Mouse (Mus musculus) forebrain, postnatal 0 days (tissue): ENCODE results near the gene Slc25a5. TPM values are rescaled to one million over a fixed set of nuclear protein-coding genes. Genes with fewer than 3 reads are reported as not detected.
A peak's percentile ranks its signal among the peaks of the same experiment; 100 is the strongest.

Experiments used
- ATAC-seq: fragments of 200-750 bp; cut with Nextera tagmentation; 2 replicates; pipeline ENCODE4 v1.8.0; 2017; ENCODE audit warnings: mild to moderate bottlenecking, moderate library complexity
- DNase-seq: peaks from one replicate; pipeline ENCODE4 v3.0.0-alpha.2; 2015
- H3K27ac ChIP-seq: fragments of 300-500 bp; sonication (generic); 2 replicates; pipeline ENCODE4 v1.5.1; 2014; ENCODE audit warnings: low read depth, mild to moderate bottlenecking, antibody characterized with exemption, low read length, moderate library complexity, mixed read lengths
- H3K27me3 ChIP-seq: fragments of 300-500 bp; sonication (generic); 2 replicates; pipeline ENCODE4 v1.6.1; 2014; ENCODE audit warnings: mild to moderate bottlenecking, low read length, mixed read lengths; ENCODE audit not compliant: insufficient read depth
- H3K36me3 ChIP-seq: fragments of 300-500 bp; sonication (generic); 2 replicates; pipeline ENCODE4 v1.6.1; 2014; ENCODE audit warnings: mild to moderate bottlenecking, moderate library complexity; ENCODE audit not compliant: insufficient read depth
- H3K4me1 ChIP-seq: fragments of 300-500 bp; sonication (generic); 2 replicates; pipeline ENCODE4 v1.6.1; 2014; ENCODE audit warnings: antibody characterized with exemption; ENCODE audit not compliant: insufficient read depth
- H3K4me2 ChIP-seq: fragments of 300-500 bp; sonication (generic); 2 replicates; pipeline ENCODE4 v1.6.1; 2014; ENCODE audit warnings: low read depth, mild to moderate bottlenecking, moderate library complexity
- H3K4me3 ChIP-seq: fragments of 300-500 bp; sonication (generic); 2 replicates; pipeline ENCODE4 v1.5.1; 2014; ENCODE audit warnings: low read depth, low read length, mixed read lengths
- H3K9ac ChIP-seq: fragments of 300-500 bp; sonication (generic); 2 replicates; pipeline ENCODE4 v1.6.1; 2014; ENCODE audit warnings: mild to moderate bottlenecking
- H3K9me3 ChIP-seq: fragments of 300-500 bp; sonication (generic); 2 replicates; pipeline ENCODE4 v1.6.1; 2016; ENCODE audit warnings: low read length
- CTCF ChIP-seq: sonication (generic); IDR thresholded peaks from 2 replicates; pipeline ENCODE4 v1.5.1; 2016; ENCODE audit warnings: antibody characterized with exemption, control low read depth, low read depth
- WGBS: fragments of 180-500 bp; shearing (Covaris S2); extraction: QIAGEN DNeasy Blood & Tissue Kit; methylation state at CpG from one replicate; pipeline ENCODE4 v1.1.7; 2014; 5-methylcytosine and 5-hydroxymethylcytosine counted together
- polyA plus RNA-seq: library from polyadenylated mRNA; unstranded; fragments of >200 nt; fragmentation: Nextera tagmentation; extraction: Ambion mirVana; gene quantifications from 2 replicates; pipeline ENCODE4 v1.2.1, GENCODE M21; 2015
- total RNA-seq: library from RNA; depleted of rRNA; stranded (reverse); fragments of >200 nt; gene quantifications from 2 replicates; pipeline ENCODE4 v1.2.3, GENCODE M21; 2014; rRNA removed

Gene Slc25a5
- total and polyA plus RNA-seq, 2 experiments from 2014 or later, result 333 to 466 TPM

GRCm38 (mm10) chrX:36837069-36837676, 41.7 kb downstream of the Slc25a5 start:
- DNase-seq (no peak), ATAC-seq (no peak)
- no peak overlapping the region for H3K4me3 ChIP-seq
- no peaks in the 10 kb centered on the region for H3K36me3 ChIP-seq
- no peak for TF ChIP-seq CTCF
- no peak overlapping the region for H3K9ac ChIP-seq
- H3K4me2 ChIP-seq, result no peak overlapping the region
- no peaks in the 10 kb centered on the region for H3K9me3 ChIP-seq
- WGBS, result 78% methylated on average over 6 of the region's 6 CpGs
- H3K4me1 ChIP-seq, result no peaks in the 10 kb centered on the region
- H3K27me3 ChIP-seq, result no peaks in the 10 kb centered on the region
- no peak overlapping the region for H3K27ac ChIP-seq

GRCm38 (mm10) chrX:36839391-36839790, 43.9 kb downstream of the Slc25a5 start:
- Histone ChIP-seq H3K36me3 (no peaks in the 10 kb centered on the region), H3K27ac (no peak overlapping the region), H3K4me2 (no peak overlapping the region), H3K27me3 (no peaks in the 10 kb centered on the region), H3K4me1 (no peaks in the 10 kb centered on the region), H3K9me3 (no peaks in the 10 kb centered on the region), H3K4me3 (no peak overlapping the region), H3K9ac (no peak overlapping the region)
- TF ChIP-seq CTCF, result no peak
- DNase-seq (peak; percentile 7), ATAC-seq (no peak)
- WGBS, result 49% methylated on average over 7 of the region's 7 CpGs

- WGBS, result 93% methylated on average over 6 of the region's 6 CpGs
- no peak for DNase-seq
These were observed 46.2 kb downstream of the Slc25a5 start for GRCm38 (mm10) chrX:36841698-36842097.

DNA sequence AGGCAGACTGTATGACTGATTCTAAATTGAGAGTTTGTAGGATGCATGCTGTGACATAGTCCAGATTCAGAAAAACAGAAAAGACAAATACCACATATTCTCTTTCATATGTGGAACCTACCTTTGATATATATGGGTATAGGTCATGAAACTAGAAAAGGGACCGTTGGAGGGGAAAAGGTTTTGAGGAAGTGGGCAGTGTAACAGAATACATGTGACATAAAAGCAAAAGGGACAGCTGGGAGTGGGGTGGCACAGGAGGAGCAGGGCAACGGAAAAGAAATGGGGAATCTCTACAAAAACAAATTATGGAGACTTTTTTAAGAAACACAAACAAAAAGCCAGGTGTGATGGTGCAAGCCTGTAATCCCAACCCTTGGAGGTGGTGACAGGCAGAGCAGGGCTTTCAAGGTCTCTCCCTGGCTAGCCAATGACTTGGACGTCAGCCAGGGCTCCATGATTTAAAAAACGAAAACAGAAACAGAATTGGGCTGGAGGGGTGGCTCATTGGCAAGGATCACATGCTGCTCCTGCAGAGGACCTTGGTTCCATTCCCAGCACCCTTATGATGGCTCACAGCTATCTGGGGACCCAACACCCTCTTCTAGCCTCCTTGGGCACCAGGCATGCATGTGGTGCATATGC, 48.0 kb downstream of the Slc25a5 start:
- Histone ChIP-seq H3K9ac (no peak overlapping the region), H3K27me3 (no peaks in the 10 kb centered on the region)
- WGBS, result 65% methylated on average over 4 of the region's 4 CpGs

More at GRCm38 (mm10) chrX:36841698-36842097, 46.2 kb downstream of the Slc25a5 start:
- TF ChIP-seq CTCF, result no peak
- H3K27ac ChIP-seq, result no peak overlapping the region
- no peak for ATAC-seq
- no peak overlapping the region for H3K4me3 ChIP-seq
- no peaks in the 10 kb centered on the region for H3K27me3 ChIP-seq
- no peaks in the 10 kb centered on the region for H3K36me3 ChIP-seq
- H3K9me3 ChIP-seq, result no peaks in the 10 kb centered on the region
- H3K4me2 ChIP-seq, result no peak overlapping the region
- no peaks in the 10 kb centered on the region for H3K4me1 ChIP-seq
- H3K9ac ChIP-seq, result no peak overlapping the region

DNA sequence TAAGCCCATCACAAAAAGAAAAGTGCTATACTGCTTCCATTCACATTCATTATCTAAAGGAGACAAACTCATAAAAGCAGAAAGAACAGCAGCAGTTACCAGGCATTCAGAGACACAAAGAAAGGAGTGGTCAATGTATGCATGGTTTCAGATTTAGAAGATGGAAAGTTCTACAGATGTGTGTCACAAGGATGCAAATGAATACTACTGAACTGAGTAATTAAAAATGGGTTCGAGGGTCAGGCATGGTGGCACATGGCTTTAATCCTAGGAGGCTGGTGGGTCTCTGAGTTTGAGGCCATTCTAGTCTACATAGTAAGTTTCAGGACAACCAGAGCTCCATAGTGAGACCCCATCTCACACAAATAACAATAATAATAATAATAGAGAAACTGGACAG, 51.7 kb downstream of the Slc25a5 start:
- Histone ChIP-seq H3K36me3 (no peaks in the 10 kb centered on the region), H3K9ac (no peak overlapping the region), H3K4me3 (no peak overlapping the region), H3K9me3 (no peaks in the 10 kb centered on the region), H3K4me2 (no peak overlapping the region), H3K27me3 (no peaks in the 10 kb centered on the region), H3K4me1 (no peaks in the 10 kb centered on the region), H3K27ac (no peak overlapping the region)
- 86% methylated on average over 1 of the region's 1 CpGs for WGBS
- DNase-seq, result no peak
- no peak for ATAC-seq
- TF ChIP-seq CTCF, result no peak

More for the DNA sequence above, 48.0 kb downstream of the Slc25a5 start:
- ATAC-seq (no peak), DNase-seq (no peak)
- H3K27ac ChIP-seq, result no peak overlapping the region
- no peaks in the 10 kb centered on the region for H3K36me3 ChIP-seq
- H3K4me3 ChIP-seq, result no peak overlapping the region
- H3K4me1 ChIP-seq, result no peaks in the 10 kb centered on the region
- TF ChIP-seq CTCF, result no peak
- no peaks in the 10 kb centered on the region for H3K9me3 ChIP-seq
- no peak overlapping the region for H3K4me2 ChIP-seq

Other genes with a start within 250 kb of the Slc25a5 start
- gene Pgrmc1, start 197.4 kb upstream of the Slc25a5 start, total RNA-seq, result 484 and 488 TPM in 2 replicates
- gene Pgrmc1, start 197.4 kb upstream of the Slc25a5 start, polyA plus RNA-seq, result 573 and 690 TPM in 2 replicates
- gene Akap17b, start 150.3 kb upstream of the Slc25a5 start, total RNA-seq, result 8.6 and 13.0 TPM in 2 replicates
- 2.4 and 3.7 TPM in 2 replicates for gene Akap17b, start 150.3 kb upstream of the Slc25a5 start, polyA plus RNA-seq
- 0.33 TPM in 1 of 2 replicates, not detected in the other for gene Slc25a43, start 52.0 kb upstream of the Slc25a5 start, total RNA-seq
- gene Slc25a43, start 52.0 kb upstream of the Slc25a5 start, polyA plus RNA-seq, result 0.13 and 0.54 TPM in 2 replicates
- 24.4 and 31.4 TPM in 2 replicates for gene Ube2a, start 78.2 kb downstream of the Slc25a5 start, total RNA-seq
- gene Ube2a, start 78.2 kb downstream of the Slc25a5 start, polyA plus RNA-seq, result 125 and 145 TPM in 2 replicates
- 30.6 and 36.1 TPM in 2 replicates for gene C330007P06Rik, start 78.5 kb downstream of the Slc25a5 start, total RNA-seq
- 18.0 and 20.8 TPM in 2 replicates for gene C330007P06Rik, start 78.5 kb downstream of the Slc25a5 start, polyA plus RNA-seq
- 22.7 and 24.7 TPM in 2 replicates for gene Nkrf, start 107.2 kb downstream of the Slc25a5 start, total RNA-seq
- gene Nkrf, start 107.2 kb downstream of the Slc25a5 start, polyA plus RNA-seq, result 8.7 and 10.5 TPM in 2 replicates
- 98.6 and 101 TPM in 2 replicates for gene Sept6, start 196.1 kb downstream of the Slc25a5 start, total RNA-seq
- gene Sept6, start 196.1 kb downstream of the Slc25a5 start, polyA plus RNA-seq, result 59.1 and 60.8 TPM in 2 replicates